Mouse (Mus musculus) kidney, postnatal 0 days (tissue): ENCODE measurements at regions not wholly inside any gene's neighbourhood (a gene's known extent, or its start where the extent isn't known, plus 50 kb on each side); places are given as distances from the start of the nearest gene placed in this dataset.

Source experiments
- ATAC-seq: fragments of 200-750 bp; cut with Nextera tagmentation; replicated peaks from 2 replicates; pipeline ENCODE4 v1.8.0; 2017; ENCODE audit warnings: low read depth, moderate number of reproducible peaks, moderate TSS enrichment, moderate library complexity; ENCODE audit not compliant: low FRiP score
- DNase-seq: peaks from one replicate; pipeline ENCODE4 v3.0.0-alpha.2; 2016; ENCODE audit warnings: low spot score
- H3K27ac ChIP-seq: fragments of 300-500 bp; sonication (generic); 2 replicates; pipeline ENCODE4 v1.5.1; 2014; ENCODE audit warnings: mild to moderate bottlenecking
- H3K27me3 ChIP-seq: fragments of 300-500 bp; sonication (generic); 2 replicates; pipeline ENCODE4 v1.6.1; 2014; ENCODE audit warnings: low read length, mixed read lengths; ENCODE audit not compliant: insufficient read depth
- H3K36me3 ChIP-seq: fragments of 300-500 bp; sonication (generic); 2 replicates; pipeline ENCODE4 v1.6.1; 2014; ENCODE audit warnings: low read length, mixed read lengths; ENCODE audit not compliant: insufficient read depth
- H3K4me1 ChIP-seq: fragments of 300-500 bp; sonication (generic); replicated peaks from 2 replicates; pipeline ENCODE4 v1.6.1; 2014; ENCODE audit warnings: antibody characterized with exemption, low read length, mixed read lengths; ENCODE audit not compliant: insufficient read depth
- H3K4me2 ChIP-seq: fragments of 300-500 bp; sonication (generic); 2 replicates; pipeline ENCODE4 v1.6.1; 2014; ENCODE audit warnings: mild to moderate bottlenecking, low read length, moderate library complexity, mixed read lengths
- H3K4me3 ChIP-seq: fragments of 300-500 bp; sonication (generic); replicated peaks from 2 replicates; pipeline ENCODE4 v1.5.1; 2014; ENCODE audit warnings: low read depth, low read length
- H3K9ac ChIP-seq: fragments of 300-500 bp; sonication (generic); 2 replicates; pipeline ENCODE4 v1.6.1; 2014; ENCODE audit warnings: low read depth, low read length
- H3K9me3 ChIP-seq: fragments of 300-500 bp; sonication (generic); replicated peaks from 2 replicates; pipeline ENCODE4 v1.6.1; 2016; ENCODE audit warnings: low read length, inconsistent platforms, mixed read lengths
- CTCF ChIP-seq: IDR thresholded peaks from 2 replicates; pipeline ENCODE4 v1.5.1; 2016; ENCODE audit warnings: antibody characterized with exemption, low read depth, mild to moderate bottlenecking, moderate library complexity
- WGBS: fragments of 180-500 bp; shearing (Covaris S2); extraction: QIAGEN DNeasy Blood & Tissue Kit; methylation state at CpG from one replicate; pipeline ENCODE4 v1.1.7; 2014; 5-methylcytosine and 5-hydroxymethylcytosine counted together

- Histone ChIP-seq H3K4me1 (peaks cover 7% of the 10 kb centered on the region), H3K4me3 (no peak overlapping the region), H3K9ac (no peak overlapping the region), H3K36me3 (no peaks in the 10 kb centered on the region), H3K27ac (no peak overlapping the region), H3K27me3 (no peaks in the 10 kb centered on the region), H3K9me3 (no peaks in the 10 kb centered on the region), H3K4me2 (no peak overlapping the region)
- DNase-seq: no peak
- no peak for ATAC-seq
- WGBS: 65% methylated on average over 6 of the region's 6 CpGs
- TF ChIP-seq CTCF: no peak
Observed at GRCm38 (mm10) chr2:27590511-27590910, 75.6 kb downstream of the Wdr5 start.

- Histone ChIP-seq H3K36me3 (no peaks in the 10 kb centered on the region), H3K4me1 (peaks cover 7% of the 10 kb centered on the region), H3K27ac (no peak overlapping the region), H3K27me3 (no peaks in the 10 kb centered on the region), H3K4me3 (no peak overlapping the region), H3K9ac (no peak overlapping the region), H3K4me2 (no peak overlapping the region), H3K9me3 (no peaks in the 10 kb centered on the region)
- ATAC-seq (no peak), DNase-seq (no peak)
- TF ChIP-seq CTCF: no peak
- WGBS: 47% methylated on average over 5 of the region's 5 CpGs
Observed at GRCm38 (mm10) chr2:27591668-27592067, 76.7 kb downstream of the Wdr5 start.

GRCm38 (mm10) chr2:27593338-27593737, 78.4 kb downstream of the Wdr5 start:
- Histone ChIP-seq H3K4me3 (no peak overlapping the region), H3K4me2 (no peak overlapping the region), H3K9ac (no peak overlapping the region), H3K27ac (peak overlapping the region; percentile 67), H3K27me3 (no peaks in the 10 kb centered on the region), H3K36me3 (no peaks in the 10 kb centered on the region), H3K4me1 (peaks cover 7% of the 10 kb centered on the region), H3K9me3 (no peaks in the 10 kb centered on the region)
- peak; percentile 23; the same call in 1 of the 2 replicates for TF ChIP-seq CTCF
- DNase-seq: peak; percentile 75
- 16% methylated on average over 10 of the region's 10 CpGs for WGBS
- ATAC-seq: no peak

- H3K4me2 ChIP-seq: no peak overlapping the region
- WGBS: 86% methylated on average over 4 of the region's 4 CpGs
Observed at GRCm38 (mm10) chr2:27595251-27595650, 80.3 kb downstream of the Wdr5 start.

DNA sequence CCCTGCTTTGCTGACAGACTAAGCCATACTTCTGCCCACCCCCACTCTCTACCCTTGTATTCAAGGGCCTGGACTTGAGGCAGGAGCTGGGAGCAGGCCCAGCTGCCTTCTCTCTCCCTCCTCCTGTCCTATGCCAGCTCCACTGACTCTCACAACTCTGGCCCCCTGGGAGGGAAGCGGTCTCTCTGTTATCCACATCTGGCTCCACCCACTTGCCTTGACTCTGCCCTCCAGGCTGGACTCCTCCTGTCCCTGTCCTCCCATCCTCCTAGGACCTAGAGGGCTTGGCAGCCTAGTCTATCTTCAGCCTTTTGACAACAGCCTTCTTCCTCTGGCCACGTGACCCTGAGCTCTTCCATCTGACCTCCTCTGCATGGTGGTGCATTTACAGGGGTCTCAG, 80.0 kb upstream of the Rxra start:
- Histone ChIP-seq H3K4me3 (no peak overlapping the region), H3K27ac (no peak overlapping the region), H3K4me1 (peaks cover 7% of the 10 kb centered on the region), H3K9me3 (no peaks in the 10 kb centered on the region), H3K9ac (no peak overlapping the region), H3K36me3 (no peaks in the 10 kb centered on the region), H3K4me2 (no peak overlapping the region), H3K27me3 (no peaks in the 10 kb centered on the region)
- TF ChIP-seq CTCF: no peak
- WGBS: 40% methylated on average over 2 of the region's 2 CpGs
- DNase-seq: peak; percentile 25
- no peak for ATAC-seq

More at GRCm38 (mm10) chr2:27595251-27595650, 80.3 kb downstream of the Wdr5 start:
- no peak for ATAC-seq
- Histone ChIP-seq H3K36me3 (no peaks in the 10 kb centered on the region), H3K27me3 (no peaks in the 10 kb centered on the region), H3K4me3 (no peak overlapping the region), H3K9ac (no peak overlapping the region), H3K9me3 (no peaks in the 10 kb centered on the region), H3K27ac (no peak overlapping the region), H3K4me1 (peaks cover 7% of the 10 kb centered on the region)
- TF ChIP-seq CTCF: no peak
- DNase-seq: no peak

GRCm38 (mm10) chr2:27596966-27597365, 79.3 kb upstream of the Rxra start:
- no peak overlapping the region for H3K27ac ChIP-seq
- WGBS: 94% methylated on average over 1 of the region's 1 CpGs
- DNase-seq (no peak), ATAC-seq (no peak)
- no peak overlapping the region for H3K9ac ChIP-seq
- H3K9me3 ChIP-seq: no peaks in the 10 kb centered on the region
- peaks cover 7% of the 10 kb centered on the region for H3K4me1 ChIP-seq
- H3K27me3 ChIP-seq: no peaks in the 10 kb centered on the region
- no peak overlapping the region for H3K4me3 ChIP-seq
- H3K36me3 ChIP-seq: no peaks in the 10 kb centered on the region
- TF ChIP-seq CTCF: no peak
- no peak overlapping the region for H3K4me2 ChIP-seq

- no peak for DNase-seq
- no peak for TF ChIP-seq CTCF
- no peak for ATAC-seq
- Histone ChIP-seq H3K27me3 (no peaks in the 10 kb centered on the region), H3K4me2 (no peak overlapping the region), H3K27ac (no peak overlapping the region), H3K4me3 (no peak overlapping the region), H3K4me1 (peaks cover 7% of the 10 kb centered on the region), H3K36me3 (no peaks in the 10 kb centered on the region), H3K9ac (no peak overlapping the region), H3K9me3 (no peaks in the 10 kb centered on the region)
- WGBS: 84% methylated on average over 4 of the region's 4 CpGs
Observed at GRCm38 (mm10) chr2:27597901-27598300, 78.3 kb upstream of the Rxra start.
